Mouse (Mus musculus) E14TG2a.4 (cell line): ENCODE data around the gene Tuft1.

Source experiments
- H3K27me3 ChIP-seq: 2 replicates; pipeline ENCODE4 v1.6.1; 2014; ENCODE audit warnings: low read length, control low read depth; ENCODE audit not compliant: insufficient read depth
- H3K36me3 ChIP-seq: 2 replicates; pipeline ENCODE4 v1.6.1; 2014; ENCODE audit warnings: low read length, control low read depth; ENCODE audit not compliant: insufficient read depth
- H3K4me1 ChIP-seq: replicated peaks from 2 replicates; pipeline ENCODE4 v1.6.1; 2014; ENCODE audit warnings: low read depth, low read length, control low read depth
- H3K4me3 ChIP-seq: replicated peaks from 2 replicates; pipeline ENCODE4 v1.5.1; 2014; ENCODE audit warnings: mild to moderate bottlenecking, low read length
- H3K9me3 ChIP-seq: 2 replicates; pipeline ENCODE4 v1.6.1; 2014; ENCODE audit warnings: low read length, control low read depth
- CTCF ChIP-seq: conservative IDR thresholded peaks from 2 replicates; pipeline ENCODE4 v1.5.1; 2014; ENCODE audit warnings: low read length
- NANOG ChIP-seq: IDR thresholded peaks from 2 replicates; pipeline ENCODE4 v1.6.1; 2014; ENCODE audit warnings: borderline replicate concordance, low read length, mixed read lengths
- POU5F1 ChIP-seq: IDR thresholded peaks from 2 replicates; pipeline ENCODE4 v1.6.1; 2014; ENCODE audit warnings: low read length, borderline replicate concordance

Tuft1 gene

GRCm38 (mm10) chr3:94595871-94596287, 62.8 kb downstream of the Tuft1 start:
- TF ChIP-seq CTCF (no peak), NANOG (no peak)
- H3K27me3 ChIP-seq = no peaks in the 10 kb centered on the region; the same call in 1 of the 2 replicates
- no peaks in the 10 kb centered on the region for H3K36me3 ChIP-seq
- no peak overlapping the region for H3K4me3 ChIP-seq
- peaks cover 4% of the 10 kb centered on the region; the same call in 1 of the 2 replicates for H3K4me1 ChIP-seq
- peaks cover 22% of the 10 kb centered on the region for H3K9me3 ChIP-seq

GRCm38 (mm10) chr3:94591066-94591465, 67.6 kb downstream of the Tuft1 start:
- Histone ChIP-seq H3K27me3 (peaks cover 15% of the 10 kb centered on the region), H3K9me3 (peaks cover 22% of the 10 kb centered on the region), H3K36me3 (no peaks in the 10 kb centered on the region), H3K4me1 (no peaks in the 10 kb centered on the region), H3K4me3 (no peak overlapping the region)
- TF ChIP-seq NANOG = no peak
- no peak for TF ChIP-seq POU5F1
- TF ChIP-seq CTCF = no peak

GRCm38 (mm10) chr3:94587962-94588361, 70.7 kb downstream of the Tuft1 start:
- no peak overlapping the region for H3K4me3 ChIP-seq
- H3K9me3 ChIP-seq = peaks cover 2% of the 10 kb centered on the region; the same call in 1 of the 2 replicates
- TF ChIP-seq NANOG = no peak
- TF ChIP-seq POU5F1 = no peak
- TF ChIP-seq CTCF = no peak
- 0 out of 2 replicates have a peak, but pooled peaks cover under 1% of the 10 kb centered on the region for H3K4me1 ChIP-seq
- peaks cover 15% of the 10 kb centered on the region for H3K27me3 ChIP-seq
- H3K36me3 ChIP-seq = no peaks in the 10 kb centered on the region

GRCm38 (mm10) chr3:94582944-94583343, 75.7 kb downstream of the Tuft1 start:
- no peak for TF ChIP-seq POU5F1
- TF ChIP-seq NANOG = no peak
- no peak for TF ChIP-seq CTCF
- Histone ChIP-seq H3K27me3 (peaks cover 15% of the 10 kb centered on the region), H3K4me1 (peaks cover 16% of the 10 kb centered on the region), H3K4me3 (peak overlapping the region; percentile 96), H3K36me3 (peaks cover 1% of the 10 kb centered on the region), H3K9me3 (no peaks in the 10 kb centered on the region)

GRCm38 (mm10) chr3:94582456-94582891, 76.2 kb downstream of the Tuft1 start, which contains the start of gene Snx27:
Gene Snx27, minus strand, starts transcription at chr3:94582716.
- H3K9me3 ChIP-seq = no peaks in the 10 kb centered on the region
- H3K4me1 ChIP-seq = peaks cover 16% of the 10 kb centered on the region
- H3K36me3 ChIP-seq = peaks cover 4% of the 10 kb centered on the region
- no peak for TF ChIP-seq POU5F1
- no peak for TF ChIP-seq CTCF
- TF ChIP-seq NANOG = no peak
- peak within 1 kb of the TSS; percentile 96 for H3K4me3 ChIP-seq
- peaks cover 11% of the 10 kb centered on the region for H3K27me3 ChIP-seq

GRCm38 (mm10) chr3:94581793-94582455, 76.7 kb downstream of the Tuft1 start:
- Histone ChIP-seq H3K27me3 (peaks cover 6% of the 10 kb centered on the region), H3K36me3 (peaks cover 4% of the 10 kb centered on the region), H3K9me3 (no peaks in the 10 kb centered on the region), H3K4me1 (peaks cover 16% of the 10 kb centered on the region), H3K4me3 (peak overlapping the region; percentile 96)
- TF ChIP-seq NANOG (no peak), CTCF (no peak), POU5F1 (no peak)

- Histone ChIP-seq H3K4me3 (peak overlapping the region; percentile 96), H3K27me3 (peaks cover 3% of the 10 kb centered on the region; the same call in 1 of the 2 replicates), H3K9me3 (no peaks in the 10 kb centered on the region), H3K4me1 (peaks cover 16% of the 10 kb centered on the region), H3K36me3 (peaks cover 4% of the 10 kb centered on the region)
- TF ChIP-seq POU5F1 (no peak), CTCF (no peak), NANOG (no peak)
These were observed 77.4 kb downstream of the Tuft1 start for GRCm38 (mm10) chr3:94581138-94581780.

GRCm38 (mm10) chr3:94574506-94574905, 84.2 kb downstream of the Tuft1 start:
- no peak overlapping the region for H3K4me3 ChIP-seq
- peaks cover 16% of the 10 kb centered on the region for H3K36me3 ChIP-seq
- TF ChIP-seq POU5F1 (no peak), CTCF (no peak)
- H3K9me3 ChIP-seq = no peaks in the 10 kb centered on the region
- H3K27me3 ChIP-seq = no peaks in the 10 kb centered on the region
- peaks cover 16% of the 10 kb centered on the region for H3K4me1 ChIP-seq

- peaks cover 24% of the 10 kb centered on the region for H3K4me1 ChIP-seq
- H3K9me3 ChIP-seq = no peaks in the 10 kb centered on the region
- no peaks in the 10 kb centered on the region for H3K27me3 ChIP-seq
These were observed 91.4 kb downstream of the Tuft1 start for GRCm38 (mm10) chr3:94567242-94567641.

More at GRCm38 (mm10) chr3:94567242-94567641, 91.4 kb downstream of the Tuft1 start:
- TF ChIP-seq POU5F1 (no peak), NANOG (no peak), CTCF (no peak)
- H3K36me3 ChIP-seq = no peaks in the 10 kb centered on the region
- no peak overlapping the region for H3K4me3 ChIP-seq
